Mouse (Mus musculus) adrenal gland, adult 8-10 months (tissue): Measurements from ENCODE around the gene Vps37c. TPM values are rescaled to one million over a fixed set of nuclear protein-coding genes. Genes with fewer than 3 reads are reported as not detected.

Source experiments
- DNase-seq: peaks from one replicate; pipeline ENCODE4 v3.0.0; 2022
- total RNA-seq, 4 experiments: library from RNA; stranded (reverse); gene quantifications; 2 replicates each; pipeline ENCODE4 v1.2.4; 2022

Gene Vps37c
- total RNA-seq, 4 experiments from 2014 or later, result 24.3 to 40.8 (median 25.3) TPM

GRCm38 (mm10) chr19:10689470-10690166 lies 1.1 kb downstream of the Vps37c start:
- DNase-seq, result no peak

- peak; percentile 66 for DNase-seq
Measured at GRCm38 (mm10) chr19:10690336-10690735, 1.8 kb downstream of the Vps37c start.

GRCm38 (mm10) chr19:10691121-10691520 lies 2.6 kb downstream of the Vps37c start:
- no peak for DNase-seq

GRCm38 (mm10) chr19:10691660-10692059 lies 3.1 kb downstream of the Vps37c start:
- DNase-seq, result no peak

GRCm38 (mm10) chr19:10692361-10692760 lies 3.8 kb downstream of the Vps37c start:
- DNase-seq, result peak; percentile 24

GRCm38 (mm10) chr19:10693926-10694682 lies 5.6 kb downstream of the Vps37c start:
- DNase-seq, result no peak

- no peak for DNase-seq
Measured at GRCm38 (mm10) chr19:10695801-10696200, 7.3 kb downstream of the Vps37c start.

GRCm38 (mm10) chr19:10698131-10698991 lies 9.8 kb downstream of the Vps37c start:
- no peak for DNase-seq

GRCm38 (mm10) chr19:10699851-10700250 lies 11.3 kb downstream of the Vps37c start:
- no peak for DNase-seq

GRCm38 (mm10) chr19:10701013-10701726 lies 12.6 kb downstream of the Vps37c start:
- no peak for DNase-seq

- no peak for DNase-seq
Measured at GRCm38 (mm10) chr19:10702125-10702524, 13.6 kb downstream of the Vps37c start.

- DNase-seq, result no peak
Measured at GRCm38 (mm10) chr19:10703470-10703869, 14.9 kb downstream of the Vps37c start.

- no peak for DNase-seq
Measured at GRCm38 (mm10) chr19:10707087-10707875, 18.7 kb downstream of the Vps37c start.

- no peak for DNase-seq
Measured at GRCm38 (mm10) chr19:10707881-10708280, 19.3 kb downstream of the Vps37c start.

GRCm38 (mm10) chr19:10708900-10709299 lies 20.4 kb downstream of the Vps37c start:
- DNase-seq, result no peak

- DNase-seq, result peak; percentile 93
Measured at GRCm38 (mm10) chr19:10709360-10710087, 21.0 kb downstream of the Vps37c start.

GRCm38 (mm10) chr19:10710088-10710511 lies 21.6 kb downstream of the Vps37c start:
- peak; percentile 36 for DNase-seq

- DNase-seq, result no peak
Measured at GRCm38 (mm10) chr19:10710751-10711150, 22.2 kb downstream of the Vps37c start.

- DNase-seq, result no peak
Measured at GRCm38 (mm10) chr19:10712194-10712593, 23.7 kb downstream of the Vps37c start.

GRCm38 (mm10) chr19:10712646-10713045 lies 24.1 kb downstream of the Vps37c start:
- DNase-seq, result no peak

GRCm38 (mm10) chr19:10713551-10713950 lies 25.0 kb downstream of the Vps37c start:
- DNase-seq, result no peak
